Mouse (Mus musculus) splenic B cell, adult 2 months (primary cell): ENCODE measurements around the gene Suclg2.

Experiments
- DNase-seq: peaks from one replicate; pipeline ENCODE4 v3.0.0-alpha.2; 2011; ENCODE audit warnings: low read depth, low spot score
- H3K27me3 ChIP-seq: 2 replicates; pipeline ENCODE4 v1.6.1; 2012; ENCODE audit warnings: mild to moderate bottlenecking, low read length, moderate library complexity, mixed read lengths; ENCODE audit not compliant: control insufficient read depth, poor library complexity, insufficient read depth, severe bottlenecking
- H3K36me3 ChIP-seq: 2 replicates; pipeline ENCODE4 v1.6.1; 2012; ENCODE audit warnings: mild to moderate bottlenecking, low read length, moderate library complexity, mixed read lengths; ENCODE audit not compliant: control insufficient read depth, poor library complexity, insufficient read depth, severe bottlenecking

The Suclg2 gene

DNA sequence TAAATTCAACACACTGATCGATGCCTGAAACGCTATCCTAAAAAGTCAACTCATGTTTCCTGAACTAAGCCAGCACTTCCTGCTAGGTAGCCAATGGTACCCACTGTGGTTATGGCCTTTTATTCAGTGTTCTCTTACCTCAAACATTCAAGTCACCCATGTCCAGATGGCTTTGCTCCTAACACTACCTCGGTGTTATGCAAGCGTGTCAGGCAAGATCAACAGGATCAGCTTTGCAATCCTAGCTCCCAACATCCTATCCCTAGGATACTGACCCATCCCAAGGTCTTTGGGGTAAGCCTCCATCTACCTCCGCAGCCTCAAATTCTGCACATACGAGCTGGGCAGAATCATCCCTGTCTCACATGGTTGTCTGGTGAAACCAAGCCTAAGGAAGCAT lies 7.7 kb downstream of the Suclg2 start:
- no peak for DNase-seq
- no peaks in the 10 kb centered on the region for H3K36me3 ChIP-seq
- H3K27me3 ChIP-seq, result no peaks in the 10 kb centered on the region

DNA sequence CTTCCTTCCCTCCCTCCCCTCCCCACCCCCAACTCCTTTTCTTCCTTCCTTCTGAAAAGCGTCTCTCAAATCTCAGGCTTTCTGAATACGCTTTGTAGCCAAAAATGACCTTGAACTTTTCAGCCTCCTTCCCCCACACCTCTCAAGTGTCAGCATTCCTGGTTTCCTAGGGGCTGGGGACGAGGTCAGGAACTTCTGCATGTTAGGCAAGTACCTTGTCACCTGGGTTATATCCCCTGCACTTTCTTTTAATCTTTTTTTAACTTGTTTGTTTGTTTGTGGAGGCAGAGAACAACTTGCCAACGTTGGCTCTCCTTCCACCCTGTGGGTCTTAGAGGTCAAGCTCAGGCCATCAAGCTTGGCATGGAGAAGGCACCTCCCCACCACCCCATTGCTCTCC lies 9.1 kb downstream of the Suclg2 start:
- no peaks in the 10 kb centered on the region for H3K27me3 ChIP-seq
- DNase-seq, result no peak
- H3K36me3 ChIP-seq, result no peaks in the 10 kb centered on the region

DNA sequence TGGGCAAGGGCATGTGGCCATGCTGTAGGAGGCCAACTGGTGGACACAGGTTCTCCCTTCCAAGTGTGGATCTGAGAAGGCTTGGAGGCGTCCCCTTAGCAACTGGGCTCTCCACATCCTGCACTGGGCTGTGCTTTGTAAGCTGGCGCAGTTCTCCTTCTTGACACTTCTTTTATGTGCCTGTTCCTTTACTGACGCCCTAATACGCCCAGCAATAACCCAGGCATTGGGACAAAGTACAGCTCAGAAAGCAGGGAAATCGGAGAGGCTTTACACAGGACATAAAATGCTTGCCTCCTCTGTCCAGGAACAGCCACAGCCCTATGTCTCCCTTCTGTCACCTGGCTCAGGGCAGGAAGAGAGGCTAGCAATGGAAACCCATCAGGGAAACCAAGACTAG lies 9.5 kb downstream of the Suclg2 start:
- Histone ChIP-seq H3K27me3 (no peaks in the 10 kb centered on the region), H3K36me3 (no peaks in the 10 kb centered on the region)
- DNase-seq, result no peak

- no peaks in the 10 kb centered on the region for H3K27me3 ChIP-seq
- no peak for DNase-seq
- no peaks in the 10 kb centered on the region; the same call in 1 of the 2 replicates for H3K36me3 ChIP-seq
Observed at GRCm38 (mm10) chr6:95704626-95705025, 14.0 kb downstream of the Suclg2 start.

DNA sequence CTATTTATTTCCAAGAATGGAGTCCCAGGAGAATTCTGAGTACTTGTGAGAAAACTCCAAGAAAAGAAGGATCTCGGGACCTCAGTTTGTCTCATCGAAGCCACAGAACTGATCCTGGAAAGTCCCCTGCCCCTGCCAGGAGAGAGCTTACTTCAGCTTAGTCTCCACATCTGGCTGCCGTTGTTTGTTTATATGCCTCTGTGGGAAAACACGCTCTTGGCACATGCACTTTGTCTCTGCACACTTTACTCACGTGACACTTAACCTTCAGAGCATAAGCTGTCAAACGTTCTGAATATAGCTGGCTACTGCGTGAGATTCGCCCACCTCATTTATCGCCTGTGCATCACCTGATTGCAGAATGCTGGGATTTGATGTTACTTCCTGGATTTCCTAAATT lies 16.4 kb downstream of the Suclg2 start:
- Histone ChIP-seq H3K27me3 (no peaks in the 10 kb centered on the region), H3K36me3 (no peaks in the 10 kb centered on the region; the same call in 1 of the 2 replicates)
- DNase-seq, result no peak

GRCm38 (mm10) chr6:95701786-95702185 lies 16.8 kb downstream of the Suclg2 start:
- DNase-seq, result no peak
- Histone ChIP-seq H3K36me3 (no peaks in the 10 kb centered on the region; the same call in 1 of the 2 replicates), H3K27me3 (no peaks in the 10 kb centered on the region)

GRCm38 (mm10) chr6:95700981-95701610 lies 17.5 kb downstream of the Suclg2 start:
- DNase-seq, result no peak
- Histone ChIP-seq H3K36me3 (no peaks in the 10 kb centered on the region; the same call in 1 of the 2 replicates), H3K27me3 (no peaks in the 10 kb centered on the region)

GRCm38 (mm10) chr6:95700191-95700590 lies 18.4 kb downstream of the Suclg2 start:
- DNase-seq, result no peak
- no peaks in the 10 kb centered on the region; the same call in 1 of the 2 replicates for H3K36me3 ChIP-seq
- H3K27me3 ChIP-seq, result no peaks in the 10 kb centered on the region

DNA sequence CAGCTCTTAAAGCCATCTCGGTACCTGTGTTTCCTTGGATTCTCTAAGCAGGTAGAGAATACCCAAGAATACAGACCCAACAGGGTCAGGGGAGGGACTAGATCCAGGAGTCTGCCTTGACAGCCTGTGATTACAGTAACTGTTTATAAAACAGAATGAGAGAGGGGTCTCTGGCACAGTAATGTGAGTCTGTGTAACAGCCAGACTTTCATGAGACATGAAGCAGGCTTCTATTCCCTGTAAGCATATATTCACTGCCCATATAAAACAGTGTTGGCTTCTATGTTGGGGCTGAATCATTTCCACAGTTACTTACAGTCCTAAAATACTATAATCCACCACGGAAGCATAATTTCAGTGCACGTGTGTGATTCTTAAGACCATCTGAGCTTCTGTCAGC lies 19.3 kb downstream of the Suclg2 start:
- no peaks in the 10 kb centered on the region for H3K27me3 ChIP-seq
- DNase-seq, result no peak
- H3K36me3 ChIP-seq, result no peaks in the 10 kb centered on the region; the same call in 1 of the 2 replicates

DNA sequence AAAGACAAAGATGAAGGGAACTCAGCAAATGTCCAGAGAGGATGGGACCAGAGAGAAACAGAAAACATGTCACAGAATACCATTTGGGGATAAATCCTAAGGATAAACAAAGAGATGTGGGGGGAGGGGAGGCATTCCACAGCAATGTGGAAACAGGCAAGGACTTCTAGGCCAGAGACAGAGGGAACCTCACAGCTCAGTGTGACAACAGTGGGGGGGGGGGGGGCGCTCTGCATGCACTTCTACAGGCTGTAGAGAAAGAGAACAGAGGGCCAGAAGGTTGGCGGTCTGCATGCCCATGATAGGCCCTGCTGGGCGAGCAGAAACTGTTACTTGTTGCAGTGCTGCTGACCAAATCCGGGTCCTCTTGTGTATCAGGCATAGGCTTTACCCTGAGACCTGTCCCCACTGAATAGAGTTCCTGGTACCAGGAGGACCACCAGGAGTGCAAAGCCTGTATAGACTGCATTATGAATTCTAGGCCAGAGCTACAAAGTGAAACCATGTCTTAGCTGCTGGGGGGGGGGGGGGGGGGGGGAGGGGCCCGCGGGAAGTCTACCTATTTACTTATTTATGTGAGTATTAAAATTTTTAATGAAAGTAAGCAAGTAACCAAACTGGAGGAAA lies 20.0 kb downstream of the Suclg2 start:
- Histone ChIP-seq H3K36me3 (no peaks in the 10 kb centered on the region; the same call in 1 of the 2 replicates), H3K27me3 (no peaks in the 10 kb centered on the region)
- no peak for DNase-seq

- Histone ChIP-seq H3K36me3 (no peaks in the 10 kb centered on the region), H3K27me3 (no peaks in the 10 kb centered on the region)
- no peak for DNase-seq
Observed at GRCm38 (mm10) chr6:95694910-95695309, 23.7 kb downstream of the Suclg2 start.

DNA sequence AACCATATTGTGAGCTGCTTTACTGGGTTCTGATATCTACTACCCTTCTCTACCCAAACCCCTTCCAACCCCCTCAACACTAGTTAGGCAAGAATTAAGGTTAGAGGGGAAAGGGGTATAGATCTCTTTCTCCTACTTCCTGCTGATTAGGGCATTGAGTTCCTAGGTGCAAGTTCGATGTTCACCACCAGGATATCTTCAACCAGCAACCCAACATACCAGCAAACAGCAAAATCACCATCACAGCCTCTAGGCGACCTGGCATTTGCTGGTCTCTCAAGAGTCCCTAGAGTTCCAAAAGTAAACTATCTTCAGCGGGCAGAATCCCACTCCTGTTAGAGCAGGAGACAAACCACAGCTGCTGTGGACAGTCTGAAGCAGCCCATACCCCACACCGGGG lies 33.4 kb downstream of the Suclg2 start:
- DNase-seq, result no peak
- Histone ChIP-seq H3K27me3 (no peaks in the 10 kb centered on the region), H3K36me3 (no peaks in the 10 kb centered on the region)

- no peaks in the 10 kb centered on the region for H3K27me3 ChIP-seq
- no peaks in the 10 kb centered on the region for H3K36me3 ChIP-seq
- no peak for DNase-seq
Observed at GRCm38 (mm10) chr6:95679718-95680117, 38.9 kb downstream of the Suclg2 start.

- Histone ChIP-seq H3K36me3 (no peaks in the 10 kb centered on the region), H3K27me3 (no peaks in the 10 kb centered on the region)
- DNase-seq, result no peak
Observed at GRCm38 (mm10) chr6:95679261-95679660, 39.3 kb downstream of the Suclg2 start.

DNA sequence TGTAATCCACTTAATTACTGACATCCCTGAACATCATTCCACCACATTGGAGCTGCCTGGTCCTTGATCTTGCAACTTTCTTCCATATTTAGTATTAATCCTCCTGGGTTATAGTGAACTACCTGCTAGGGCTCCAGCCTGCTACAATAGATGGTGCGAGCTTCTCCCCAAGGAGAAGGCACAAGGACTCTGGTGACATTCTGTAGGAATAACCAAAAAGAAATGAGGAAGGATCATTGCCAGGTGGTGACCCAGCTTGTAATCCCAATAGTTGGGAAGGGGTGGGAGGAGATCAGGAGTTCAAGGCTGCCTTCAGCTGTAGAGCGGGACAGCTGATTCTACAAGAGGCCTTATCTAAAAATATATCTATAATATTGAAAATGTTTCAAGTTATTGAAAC lies 41.6 kb downstream of the Suclg2 start:
- no peaks in the 10 kb centered on the region for H3K27me3 ChIP-seq
- H3K36me3 ChIP-seq, result no peaks in the 10 kb centered on the region
- DNase-seq, result no peak

- Histone ChIP-seq H3K36me3 (no peaks in the 10 kb centered on the region), H3K27me3 (no peaks in the 10 kb centered on the region)
- no peak for DNase-seq
Observed at GRCm38 (mm10) chr6:95676439-95676838, 42.2 kb downstream of the Suclg2 start.
